Mouse (Mus musculus) megakaryocyte, embryonic 14.5 days (primary cell): ENCODE results near the gene Camk1.

ENCODE experiments used
- FLI1 ChIP-seq: IDR thresholded peaks from 2 replicates; pipeline ENCODE4 v1.6.1; 2012; ENCODE audit warnings: low read length, inconsistent platforms, mixed read lengths
- GATA1 ChIP-seq: IDR thresholded peaks from 3 replicates; pipeline ENCODE4 v1.6.1; 2012; ENCODE audit warnings: mixed read lengths, low read length, inconsistent platforms, borderline replicate concordance

DNA sequence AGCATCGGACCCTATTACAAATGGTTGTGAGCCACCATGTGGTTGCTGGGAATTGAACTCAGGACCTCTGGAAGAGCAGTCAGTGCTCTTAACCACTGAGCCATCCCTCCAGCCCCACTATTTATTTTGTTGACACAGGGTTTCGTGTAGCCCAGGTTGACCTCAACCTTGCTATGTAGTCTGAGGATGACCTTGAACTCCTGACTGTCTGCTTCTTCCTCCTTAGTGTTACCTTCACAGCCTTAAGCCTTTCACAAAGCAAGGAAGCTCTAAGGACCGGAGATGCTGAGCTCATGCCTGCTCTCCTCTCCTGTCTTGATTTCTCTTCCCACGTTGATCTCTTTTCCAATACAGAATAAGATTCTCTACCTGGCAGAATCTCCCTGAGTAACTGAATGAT, 3.1 kb upstream of the Camk1 start:
- TF ChIP-seq GATA1: no peak
- TF ChIP-seq FLI1: no peak
